Mouse (Mus musculus): ENCODE data around the gene E2f2. TPM values are rescaled to one million over a fixed set of nuclear protein-coding genes. Genes with fewer than 3 reads are reported as not detected.

Gene E2f2
- polyA plus RNA-seq, 3 experiments from 2014 or later: 15.0 to 44.4 (median 16.8) TPM

Other genes with a start within 250 kb of the E2f2 start
- gene Hmgcl, start 225.9 kb upstream of the E2f2 start, polyA plus RNA-seq (2017; shearing (Covaris generic)): 10 to 100 TPM; 70.5 to 83.4 (median 77.2) TPM
- 10 to 100 TPM; 14.2 to 26.3 (median 19.0) TPM for gene Gale, start 208.7 kb upstream of the E2f2 start, polyA plus RNA-seq (2017; shearing (Covaris generic))
- 10 to 100 TPM; 61.2 to 78.8 (median 65.5) TPM for gene Lypla2, start 199.8 kb upstream of the E2f2 start, polyA plus RNA-seq (2017; shearing (Covaris generic))
- gene Pithd1, start 185.1 kb upstream of the E2f2 start, polyA plus RNA-seq (2017; shearing (Covaris generic)): 10 to 100 TPM in 1 of 3 experiments, 1 to 10 TPM in 2; 8.3 to 16.7 (median 9.8) TPM
- 10 to 100 TPM; 47.2 to 77.0 (median 56.2) TPM for gene Eloa, start 150.6 kb upstream of the E2f2 start, polyA plus RNA-seq (2017; shearing (Covaris generic))
- 1,000 to 10,000 TPM in 2 of 3 experiments, 100 to 1,000 TPM in 1; 855 to 1,337 (median 1,209) TPM for gene Rpl11, start 119.0 kb upstream of the E2f2 start, polyA plus RNA-seq (2017; shearing (Covaris generic))
- 100 to 1,000 TPM; 125 to 343 (median 290) TPM for gene Id3, start 28.9 kb upstream of the E2f2 start, polyA plus RNA-seq (2017; shearing (Covaris generic))
- under 1 TPM in 1 of 3 experiments, not detected in 2; 0.16 TPM for gene Asap3, start 34.0 kb downstream of the E2f2 start, polyA plus RNA-seq (2017; shearing (Covaris generic))
- gene Tcea3, start 75.3 kb downstream of the E2f2 start, polyA plus RNA-seq (2017; shearing (Covaris generic)): under 1 TPM in 2 of 3 experiments, not detected in 1; 0.29 to 0.65 TPM
- 10 to 100 TPM in 1 of 3 experiments, 1 to 10 TPM in 2; 6.2 to 10.4 (median 8.1) TPM for gene Zfp46, start 112.3 kb downstream of the E2f2 start, polyA plus RNA-seq (2017; shearing (Covaris generic))
- 100 to 1,000 TPM in 1 of 3 experiments, 10 to 100 TPM in 2; 97.2 to 105 (median 98.5) TPM for gene Hnrnpr, start 138.5 kb downstream of the E2f2 start, polyA plus RNA-seq (2017; shearing (Covaris generic))

Data from inflammation-experienced regulatory T-cells, adult 6 months (primary cell).